Mouse (Mus musculus) adrenal gland, adult 18-20 months (tissue): ENCODE results near the gene Tle6. TPM values are rescaled to one million over a fixed set of nuclear protein-coding genes. Genes with fewer than 3 reads are reported as not detected.

ENCODE experiments used
- DNase-seq, 2 experiments: peaks; one replicate each; pipeline ENCODE4 v3.0.0; 2021 to 2022; ENCODE audit warnings: low spot score in 2 of 2
- total RNA-seq, 2 experiments: library from RNA; stranded (reverse); gene quantifications; 1 replicate in 1 of 2; 2 replicates in 1 of 2; pipeline ENCODE4 v1.2.3; 2021

The Tle6 gene
- total RNA-seq, 2 experiments from 2014 or later, result 21.4 to 37.3 TPM

DNA sequence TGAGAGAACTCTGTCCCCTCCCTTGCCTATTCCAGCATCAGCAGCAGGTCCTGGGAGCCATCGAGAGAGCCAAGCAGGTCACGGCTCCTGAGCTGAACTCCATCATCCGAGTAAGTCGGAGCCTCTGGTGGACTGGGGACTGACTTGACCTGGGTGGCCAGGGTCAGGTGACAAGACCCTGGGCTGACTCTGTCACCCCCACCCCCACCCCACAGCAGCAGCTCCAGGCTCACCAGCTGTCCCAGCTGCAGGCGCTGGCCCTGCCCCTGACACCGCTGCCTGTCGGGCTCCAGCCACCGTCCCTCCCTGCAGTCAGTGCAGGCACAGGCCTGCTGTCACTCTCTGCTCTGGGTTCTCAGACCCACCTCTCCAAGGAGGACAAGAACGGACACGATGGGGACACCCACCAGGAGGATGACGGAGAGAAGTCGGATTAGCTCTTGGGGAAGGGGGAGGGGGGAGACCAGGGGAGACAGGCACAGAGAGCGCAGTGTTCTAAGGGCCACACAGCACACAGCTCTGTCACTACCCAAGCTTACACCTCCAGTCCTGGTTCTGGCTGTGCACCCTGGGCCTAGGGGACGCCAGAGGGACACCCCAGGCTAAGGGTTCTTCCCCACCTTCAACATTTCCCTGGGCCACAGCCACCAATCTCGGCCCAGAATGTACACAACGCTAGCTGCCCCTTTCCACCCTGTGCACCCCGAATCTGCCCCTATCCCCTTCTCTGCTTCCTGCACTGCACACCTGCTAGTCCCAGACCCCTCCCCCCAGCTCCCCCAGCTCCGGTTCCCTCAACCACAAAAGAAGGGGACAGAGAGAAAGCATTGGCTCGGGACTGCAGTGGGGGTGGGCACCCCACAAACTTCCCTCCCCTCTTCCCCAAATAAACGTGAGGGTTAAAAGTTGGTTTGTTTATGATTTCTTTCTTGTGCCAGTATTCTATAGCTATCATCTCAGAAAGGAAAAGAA is 35.3 kb downstream of the Tle6 start:
- DNase-seq, result no peak

DNA sequence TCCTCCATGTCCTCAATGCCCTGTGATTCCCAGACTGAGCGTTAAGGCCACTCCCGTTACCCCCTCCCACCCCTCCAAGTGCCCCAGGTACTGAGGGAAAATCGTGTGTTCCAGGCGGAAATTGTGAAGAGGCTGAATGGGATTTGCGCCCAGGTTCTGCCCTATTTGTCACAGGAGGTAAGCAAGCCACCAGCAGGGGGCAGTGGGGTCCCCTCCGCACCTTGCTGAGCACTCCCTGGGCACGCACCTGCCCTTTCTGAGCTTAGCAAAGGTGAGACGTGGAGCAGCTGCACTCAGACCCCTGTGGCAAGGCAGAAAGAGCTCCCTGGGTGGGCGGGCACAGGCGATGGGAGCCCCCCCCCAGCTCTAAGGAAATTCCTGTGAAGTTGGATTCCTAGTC is 36.1 kb downstream of the Tle6 start:
- DNase-seq, result peak in 1 of 2 experiments; percentile 60

DNA sequence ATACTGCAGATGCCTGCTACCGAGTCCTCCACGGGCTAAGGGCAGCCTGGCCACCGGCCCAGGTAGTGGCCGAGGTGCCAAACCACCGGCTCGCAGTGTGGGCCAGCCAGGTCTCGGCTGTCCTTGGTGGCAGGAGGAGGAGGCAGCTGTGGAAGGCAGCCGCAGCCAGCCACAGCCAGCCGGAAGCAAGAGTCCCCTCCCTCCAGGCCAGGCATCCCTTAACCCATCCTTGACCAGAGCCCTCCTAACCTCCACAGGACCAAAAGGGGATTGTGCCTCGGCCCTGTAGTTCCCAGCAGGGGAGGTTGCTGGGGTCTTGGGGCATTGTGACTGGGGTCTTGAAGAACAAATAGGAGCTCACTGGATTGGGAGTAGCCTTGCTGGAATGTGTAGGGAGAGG is 36.7 kb downstream of the Tle6 start:
- DNase-seq, result peak; percentile 52 to 56

DNA sequence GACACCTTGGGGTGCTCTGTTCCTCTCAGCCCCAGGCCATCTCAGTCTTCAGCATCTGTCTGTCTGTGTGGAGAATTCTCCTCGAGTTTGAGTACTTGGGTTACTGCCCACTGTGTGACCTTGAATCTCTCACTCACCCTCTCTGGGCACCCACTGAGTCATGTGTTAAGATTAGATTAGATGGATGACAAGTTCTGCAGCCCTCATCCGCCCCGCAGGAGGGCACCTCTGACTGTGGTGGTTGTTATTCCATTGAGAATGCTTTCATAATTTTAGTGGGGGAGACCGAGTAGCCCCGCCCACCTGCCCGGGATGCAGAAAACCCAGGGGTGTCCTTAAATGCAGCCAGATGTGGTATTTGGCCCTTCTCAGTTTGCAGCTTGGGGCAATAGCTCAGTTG is 37.4 kb downstream of the Tle6 start:
- DNase-seq, result peak; percentile 51 to 66

DNA sequence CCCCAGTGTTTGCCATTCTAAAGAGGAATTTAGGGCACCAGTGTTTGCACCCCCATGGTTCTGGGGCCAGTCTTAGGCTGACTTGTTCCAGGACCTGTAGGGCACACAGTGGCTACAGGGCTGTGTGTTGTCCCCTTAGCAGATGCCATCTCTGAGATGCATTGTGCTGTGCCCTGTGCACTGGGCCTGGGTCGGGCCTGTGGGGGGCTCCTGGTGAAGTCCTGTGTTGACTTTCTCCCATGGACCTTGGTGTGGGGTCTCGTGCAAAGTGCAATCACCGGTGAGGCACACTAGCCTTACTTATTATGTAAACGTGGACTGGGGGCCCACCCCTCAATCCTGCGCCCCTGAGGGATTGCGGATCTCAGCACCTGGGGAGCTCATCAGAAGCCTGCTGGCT is 38.5 kb downstream of the Tle6 start:
- no peak for DNase-seq

DNA sequence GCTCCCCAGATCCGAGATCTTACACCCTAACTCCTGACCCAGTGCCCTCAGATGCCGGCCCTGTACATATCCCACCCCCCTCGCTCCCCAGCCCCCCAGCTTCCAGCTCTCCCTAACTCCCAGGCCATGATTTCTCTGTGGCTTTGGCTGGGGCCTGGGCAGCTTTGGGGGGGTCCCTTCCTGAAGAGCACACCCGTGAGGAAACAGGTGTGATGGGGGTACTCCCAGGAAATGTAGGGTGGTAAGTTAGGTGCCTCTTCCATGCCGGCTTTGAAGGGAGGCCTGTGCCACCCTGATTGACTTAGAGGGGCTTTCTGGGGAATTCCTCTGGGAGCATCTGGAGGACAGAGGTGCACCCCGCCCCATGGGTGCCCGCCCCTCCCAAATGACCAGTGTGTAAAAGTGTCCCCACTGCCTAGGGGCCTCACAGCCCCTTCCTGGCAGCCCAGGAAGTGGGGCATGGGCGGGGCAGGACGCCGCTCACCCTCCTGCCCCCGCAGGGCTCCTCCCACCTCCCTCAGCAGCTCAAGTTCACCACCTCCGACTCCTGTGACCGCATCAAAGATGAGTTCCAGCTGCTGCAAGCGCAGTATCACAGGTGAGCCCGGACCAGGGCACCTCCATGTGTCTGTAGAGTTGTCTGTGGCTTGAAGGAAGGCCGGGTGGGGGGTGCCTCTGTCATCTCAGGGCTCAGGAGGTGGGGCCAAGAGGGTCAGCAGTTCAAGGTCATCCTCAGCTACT is 40.0 kb downstream of the Tle6 start:
- DNase-seq, result peak; percentile 56 to 62

DNA sequence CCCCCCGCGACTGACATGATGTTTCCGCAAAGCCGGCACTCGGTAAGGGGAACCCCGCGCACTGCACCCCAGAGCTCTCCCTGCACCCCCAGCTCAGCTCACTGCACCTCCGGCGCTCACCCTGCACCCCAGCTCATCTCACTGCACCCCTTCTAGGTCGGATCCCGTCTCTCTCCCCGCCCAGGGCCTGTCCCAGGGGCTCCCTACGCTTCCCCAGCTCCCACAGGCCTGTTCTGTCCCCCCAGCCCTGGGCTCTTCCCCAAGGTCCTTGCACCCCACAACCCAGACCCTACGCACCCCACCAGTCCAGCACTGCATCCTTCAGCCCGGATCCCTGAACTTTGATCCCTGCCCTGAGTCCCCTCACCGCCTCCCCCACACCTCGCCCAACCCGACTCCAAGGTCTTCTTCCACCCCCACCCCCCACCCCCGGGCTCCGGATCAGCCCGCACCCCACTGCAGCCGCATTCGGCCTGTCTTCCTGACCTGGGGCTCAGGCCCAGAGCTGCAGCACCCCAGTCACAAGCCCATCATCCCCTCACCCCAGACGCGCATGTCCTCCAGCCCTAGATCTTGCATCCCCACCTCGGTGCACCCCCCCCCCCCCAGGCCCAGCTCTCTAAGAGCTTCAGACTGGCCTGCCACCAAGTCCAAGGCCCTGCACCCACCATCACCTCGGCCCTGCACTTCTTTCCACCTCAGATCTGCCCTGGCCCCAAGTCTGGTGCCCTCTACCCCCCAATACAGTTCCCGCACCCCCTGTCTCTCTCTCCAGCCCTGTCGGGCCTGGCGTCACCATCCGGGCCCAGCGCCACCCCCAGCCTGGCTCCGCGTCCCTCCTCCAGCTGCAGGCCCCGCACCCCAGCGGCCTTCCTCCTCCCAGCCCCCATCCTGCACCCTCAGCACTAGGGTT is 41.0 kb downstream of the Tle6 start:
- DNase-seq, result peak; percentile 69 to 75

DNA sequence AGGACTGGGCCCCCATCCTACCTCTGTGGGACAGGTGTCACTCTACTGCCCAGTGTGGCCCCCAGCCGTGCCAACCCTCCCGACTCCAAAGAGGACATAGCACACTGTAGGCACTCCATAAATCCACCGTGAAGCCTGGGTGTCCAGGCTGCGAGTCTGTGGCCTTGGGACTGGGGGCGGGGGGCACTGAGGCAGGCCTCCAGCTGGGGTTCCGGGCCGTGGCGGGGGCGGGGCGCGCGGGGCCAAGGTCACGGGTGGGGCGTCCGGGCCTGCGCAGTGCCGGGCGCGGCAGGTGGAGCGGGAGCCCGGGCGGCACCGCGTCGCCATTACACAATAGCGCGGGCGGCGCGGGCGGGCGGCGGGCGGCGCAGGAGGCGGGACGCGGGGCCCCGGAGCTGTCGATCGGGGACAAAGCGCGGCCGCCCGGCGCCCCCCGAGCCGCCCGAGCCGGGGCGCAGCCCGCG is 41.7 kb downstream of the Tle6 start, which contains the start of gene Aes:
Gene Aes (plus strand): TSS at position 326 of the 464 bp plus-strand sequence.
- peak; percentile 94 to 95 for DNase-seq

DNA sequence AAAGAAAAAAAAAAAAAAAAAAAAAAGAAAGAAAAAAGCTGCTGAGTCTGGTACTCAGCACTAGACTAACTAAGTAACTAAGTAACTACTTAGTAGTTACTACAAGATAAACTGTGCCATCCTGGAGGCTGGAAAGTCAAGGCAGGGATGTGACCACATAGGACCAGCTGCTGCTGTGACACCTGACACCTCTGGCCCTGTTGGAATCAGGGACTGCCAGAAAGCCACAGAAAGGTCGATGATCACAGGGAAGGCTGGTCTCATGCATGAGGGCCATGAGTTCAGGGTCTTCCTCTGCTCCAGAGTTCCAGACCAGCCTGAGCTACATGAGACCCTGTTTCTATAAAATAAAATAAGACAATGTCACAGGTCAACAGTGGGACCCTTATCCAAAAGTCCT is 43.4 kb downstream of the Tle6 start:
- DNase-seq, result no peak

DNA sequence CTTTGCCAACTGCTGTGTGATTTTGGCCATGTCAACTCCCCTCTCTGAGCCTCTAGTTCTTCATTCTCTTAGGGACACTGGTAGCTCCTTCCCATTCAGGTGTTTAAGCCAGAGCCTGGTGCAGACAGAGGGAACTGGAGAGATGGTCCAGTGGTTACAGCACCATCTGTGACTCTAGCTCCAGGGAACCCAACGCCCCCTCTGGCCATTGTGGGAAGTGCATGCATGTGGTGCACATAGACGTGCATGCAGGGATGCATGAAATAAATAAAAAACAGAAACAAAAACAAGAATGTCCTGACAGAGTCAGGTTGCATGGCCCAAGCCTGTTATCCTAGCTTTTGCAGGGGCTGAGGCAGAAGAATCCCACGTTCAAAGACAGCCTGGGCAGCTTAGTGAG is 44.6 kb downstream of the Tle6 start:
- no peak for DNase-seq

DNA sequence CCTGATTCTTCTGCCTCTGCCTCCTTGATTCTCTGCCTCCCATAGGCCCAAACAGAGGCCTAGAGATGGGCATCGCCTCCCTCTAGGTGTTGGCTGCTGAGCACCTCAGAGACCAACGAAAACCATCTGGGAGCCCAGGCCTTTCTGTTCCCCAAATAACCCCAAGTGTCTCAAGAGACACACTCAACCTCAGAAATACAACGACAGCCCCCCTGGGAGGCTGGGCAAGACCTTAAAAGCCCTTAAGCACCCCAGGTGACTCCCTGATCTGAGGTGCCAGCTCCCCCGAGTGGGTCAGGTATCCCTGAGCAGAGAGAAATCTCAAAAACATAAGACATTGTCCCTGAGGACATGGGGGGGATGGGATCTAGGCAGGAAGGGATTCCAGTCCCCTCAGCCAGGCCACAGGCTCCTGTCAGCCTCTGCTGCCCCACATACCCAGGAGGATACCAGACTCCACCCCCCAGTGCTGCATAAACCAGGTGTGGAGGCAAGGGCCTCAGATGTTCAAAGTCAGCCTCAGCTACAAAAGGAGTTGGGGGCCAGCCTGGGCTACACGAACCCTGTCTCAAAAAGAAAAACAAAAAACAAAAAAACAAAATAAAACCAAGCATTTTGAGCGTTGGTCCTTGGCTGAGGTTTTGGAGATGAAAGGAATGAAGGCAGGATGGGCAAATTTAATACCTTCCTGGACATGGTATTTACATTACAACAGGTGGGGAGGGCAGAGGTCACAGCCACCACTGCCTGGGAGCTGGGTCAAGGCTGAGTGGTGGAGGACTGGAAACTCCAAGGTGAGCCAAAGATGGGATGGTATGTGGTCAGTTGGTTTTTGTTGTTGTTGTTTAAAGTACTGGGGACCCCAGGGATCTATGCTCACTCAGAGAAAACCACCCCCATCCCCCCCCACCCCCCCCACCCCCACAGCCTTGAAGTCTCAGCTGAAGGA is 46.8 kb downstream of the Tle6 start:
- DNase-seq, result no peak

DNA sequence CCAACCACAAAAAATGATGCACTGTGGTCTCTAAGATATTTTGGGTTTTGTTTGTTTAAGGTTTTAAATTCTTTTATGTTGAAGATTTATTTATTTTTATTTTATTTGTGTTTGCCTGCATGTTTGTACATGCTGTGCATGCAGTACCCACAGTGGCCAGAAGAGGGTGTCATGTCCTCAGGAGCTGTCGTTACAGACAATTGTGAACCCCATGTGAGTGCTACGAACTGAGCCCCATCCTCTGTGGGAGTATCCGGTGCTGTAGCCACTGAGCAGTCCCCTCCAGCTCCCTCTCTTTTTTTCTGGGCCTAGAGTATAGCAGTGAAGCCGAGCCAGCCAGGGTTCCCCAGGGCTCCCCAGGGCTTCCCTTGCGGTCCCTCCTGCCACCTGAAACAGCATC is 47.6 kb downstream of the Tle6 start:
- no peak for DNase-seq

DNA sequence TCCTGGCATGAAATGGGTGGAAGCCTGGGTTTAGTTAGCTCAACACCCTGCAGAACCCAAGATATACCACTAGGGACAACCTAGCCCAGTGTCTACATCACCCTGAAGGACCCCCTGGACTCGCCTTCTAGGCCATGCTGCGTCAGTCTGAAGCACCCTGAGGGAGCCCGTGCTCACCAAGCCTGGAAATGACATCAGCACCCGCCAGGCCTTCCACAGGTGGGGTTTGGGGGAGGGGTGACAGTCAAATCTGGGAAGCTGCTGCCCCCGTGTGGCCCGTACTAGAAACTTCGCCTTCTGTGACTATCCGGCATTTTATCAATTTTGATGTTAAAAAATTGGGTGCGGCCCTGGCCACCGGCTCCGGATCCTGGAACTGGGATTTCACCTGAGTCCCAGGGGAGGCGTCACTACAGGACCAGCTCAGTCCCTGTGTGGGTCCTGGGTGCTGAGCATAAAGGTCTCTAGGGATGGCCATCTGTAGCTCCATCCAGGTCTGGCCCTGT is 49.2 kb downstream of the Tle6 start:
- peak; percentile 67 to 76 for DNase-seq

DNA sequence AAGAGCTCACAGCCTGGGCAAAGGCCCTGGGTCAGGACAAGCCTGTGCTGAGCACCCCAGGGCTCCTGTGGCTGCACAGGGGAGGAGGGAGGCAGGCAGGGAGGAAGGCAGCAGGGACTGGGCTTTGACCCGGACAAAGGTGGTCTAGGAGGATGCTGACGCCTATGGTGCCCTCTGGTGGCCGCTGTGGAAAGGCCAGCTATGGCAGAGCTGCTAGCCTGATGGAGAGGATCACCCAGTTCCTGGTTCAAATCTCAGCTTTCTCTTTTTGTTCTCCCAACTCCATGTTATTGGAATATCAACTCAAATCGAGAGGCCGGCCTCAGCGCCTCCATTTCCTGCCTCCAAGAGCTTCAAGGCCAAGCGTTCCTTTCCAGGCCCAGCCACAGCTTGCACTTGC is 50.6 kb downstream of the Tle6 start:
- DNase-seq, result peak in 1 of 2 experiments; percentile 76

DNA sequence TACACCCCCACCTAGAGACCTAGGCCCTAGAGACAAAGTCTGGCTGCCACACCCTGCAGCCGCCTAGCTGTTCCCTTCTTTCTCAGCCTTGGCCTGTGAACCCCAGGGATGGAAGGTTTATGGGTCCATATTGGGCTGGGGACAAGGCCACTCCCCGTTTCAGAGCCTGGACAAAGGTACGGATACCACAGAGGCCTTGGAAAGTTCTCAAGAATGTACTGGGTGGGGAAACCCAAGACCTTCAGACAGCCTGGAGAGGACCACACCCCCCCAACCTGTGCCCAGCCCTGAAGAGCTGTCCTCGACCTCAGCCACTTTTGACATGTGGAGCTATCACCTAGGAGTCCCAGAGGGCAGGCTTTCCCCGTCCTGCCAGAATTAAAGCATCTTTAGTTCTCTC is 51.9 kb downstream of the Tle6 start:
- DNase-seq, result no peak

DNA sequence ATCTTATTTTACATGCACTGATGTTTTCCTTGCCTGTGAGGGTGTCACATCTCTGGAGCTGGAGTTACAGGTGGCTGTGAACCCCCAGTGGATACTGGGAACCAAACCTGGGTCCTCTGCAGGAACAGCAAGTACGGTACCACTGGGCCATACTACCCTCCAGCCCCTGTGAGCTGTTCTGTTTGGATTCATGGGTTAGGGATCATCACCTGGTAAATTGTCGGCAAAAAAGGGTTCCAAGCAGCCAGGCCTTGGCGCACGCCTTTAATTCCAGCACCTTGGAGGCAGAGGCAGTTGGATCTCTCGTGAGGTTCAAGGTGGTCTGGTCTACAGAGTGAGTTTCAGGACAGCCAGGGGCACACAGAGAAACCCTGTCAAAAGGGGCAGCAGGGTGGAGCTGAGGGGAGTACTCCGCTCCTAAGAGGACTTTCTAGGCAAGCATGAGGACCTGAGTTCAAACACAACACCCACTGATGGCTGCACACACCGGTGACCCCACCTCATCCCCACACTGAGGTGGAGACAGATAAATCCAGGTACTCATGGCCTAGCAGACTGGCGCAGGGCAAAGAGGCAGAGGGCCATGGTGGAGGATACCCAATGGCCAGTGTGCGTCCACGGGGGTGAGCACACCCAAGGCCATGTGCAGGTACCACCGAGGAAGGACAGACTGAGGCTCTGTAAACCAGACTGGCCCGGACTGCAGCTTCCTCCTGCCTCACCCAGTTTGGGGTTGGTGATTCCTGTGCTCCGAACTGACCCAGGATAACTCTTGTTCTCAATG is 53.9 kb downstream of the Tle6 start:
- DNase-seq, result no peak

DNA sequence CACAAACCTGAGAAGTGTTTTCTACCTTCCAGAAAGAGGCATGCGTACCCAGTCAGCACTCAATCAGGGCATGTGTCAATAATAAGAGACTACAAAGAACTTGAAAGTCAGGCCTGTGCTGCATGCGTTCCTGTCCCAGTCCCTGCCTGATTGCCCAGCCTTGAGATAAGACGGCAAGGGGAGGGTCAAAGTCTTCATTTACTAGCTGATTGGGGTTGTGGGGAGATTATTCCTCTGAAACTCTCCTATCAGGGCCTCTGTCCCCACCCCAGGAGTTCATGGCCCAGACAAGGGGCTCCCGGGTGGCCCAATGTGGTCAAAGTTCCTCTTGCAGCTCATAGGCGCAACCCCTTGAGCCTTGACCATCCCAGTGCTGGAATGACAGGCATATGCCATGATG is 54.5 kb downstream of the Tle6 start:
- no peak for DNase-seq

DNA sequence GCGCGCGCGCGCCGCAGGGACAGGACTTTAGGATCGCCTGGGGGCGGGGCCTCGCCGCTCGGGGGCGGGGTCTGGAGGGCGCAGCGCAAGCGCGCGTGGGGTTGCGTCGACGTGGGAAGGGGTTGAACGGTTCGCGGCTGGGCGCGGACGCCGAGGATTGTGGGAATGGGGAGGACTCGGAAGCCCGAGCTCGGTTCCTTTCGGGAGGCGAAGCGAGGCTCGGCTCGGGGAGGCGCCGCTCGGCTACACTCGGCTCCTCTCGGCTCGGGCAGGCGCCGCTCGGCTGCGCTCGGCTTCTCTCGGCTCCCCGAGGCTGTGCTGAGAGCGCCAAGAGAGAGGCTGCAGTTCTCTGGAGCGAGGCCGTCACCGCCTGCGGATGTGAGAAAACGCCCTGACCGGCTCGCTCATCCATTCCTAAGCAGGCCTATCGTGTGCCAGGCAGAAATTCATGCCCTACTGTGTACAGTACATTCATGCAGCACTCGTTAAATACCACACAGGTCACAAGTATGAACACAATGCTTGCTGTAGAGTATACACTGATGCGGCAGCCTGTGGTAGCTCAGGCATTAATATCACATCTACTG is 55.6 kb downstream of the Tle6 start, which contains the start of gene Gna11:
Gene Gna11 (minus strand): TSS at position 30 of the 587 bp plus-strand sequence.
- DNase-seq, result peak; percentile 99 to 100
